Mouse (Mus musculus) left cerebral cortex, adult 2 months (tissue): Measurements from ENCODE around the gene Zfp799. TPM values are rescaled to one million over a fixed set of nuclear protein-coding genes. Genes with fewer than 3 reads are reported as not detected.

Source experiments
- DNase-seq, 2 experiments: peaks; one replicate each; pipeline ENCODE4 v3.0.0; 2021 to 2022; ENCODE audit warnings: low spot score in 2 of 2, mixed read lengths in 1 of 2; ENCODE audit errors: extremely low spot score in 1 of 2
- H3K27ac ChIP-seq: fragments of 200-600 bp; 2 replicates; pipeline ENCODE4 v1.8.1; 2022
- H3K4me3 ChIP-seq: fragments of 200-600 bp; 2 replicates; pipeline ENCODE4 v1.8.1; 2022
- CTCF ChIP-seq: fragments of 200-600 bp; IDR thresholded peaks from 2 replicates; pipeline ENCODE4 v1.8.1; 2022; ENCODE audit warnings: antibody characterized with exemption, mild to moderate bottlenecking, moderate library complexity
- intact Hi-C: fragments of 180-260 bp; cut with DNase I; formaldehyde crosslinking; loops from one replicate; pipeline ENCODE4 v1.15.1; 2025
- total RNA-seq, 2 experiments: library from RNA; stranded (reverse); gene quantifications; 2 replicates each; pipeline ENCODE4 v1.2.3; 2021

The Zfp799 gene
- total RNA-seq, 2 experiments from 2014 or later, result 28.4 to 31.1 TPM

GRCm38 (mm10) chr17:32830418-32830782 lies 339 bp upstream of the Zfp799 start:
- intact Hi-C loops, result loop anchor here (2.0 to 5.0 kb wide), 2 partner anchors 60 to 1263 kb away; partner anchors contain the start of gene Zfp870
- peak overlapping the region; percentile 67 for H3K4me3 ChIP-seq
- DNase-seq, result no peak
- TF ChIP-seq CTCF, result no peak
- no peak overlapping the region; the same call in 1 of the 2 replicates for H3K27ac ChIP-seq

DNA sequence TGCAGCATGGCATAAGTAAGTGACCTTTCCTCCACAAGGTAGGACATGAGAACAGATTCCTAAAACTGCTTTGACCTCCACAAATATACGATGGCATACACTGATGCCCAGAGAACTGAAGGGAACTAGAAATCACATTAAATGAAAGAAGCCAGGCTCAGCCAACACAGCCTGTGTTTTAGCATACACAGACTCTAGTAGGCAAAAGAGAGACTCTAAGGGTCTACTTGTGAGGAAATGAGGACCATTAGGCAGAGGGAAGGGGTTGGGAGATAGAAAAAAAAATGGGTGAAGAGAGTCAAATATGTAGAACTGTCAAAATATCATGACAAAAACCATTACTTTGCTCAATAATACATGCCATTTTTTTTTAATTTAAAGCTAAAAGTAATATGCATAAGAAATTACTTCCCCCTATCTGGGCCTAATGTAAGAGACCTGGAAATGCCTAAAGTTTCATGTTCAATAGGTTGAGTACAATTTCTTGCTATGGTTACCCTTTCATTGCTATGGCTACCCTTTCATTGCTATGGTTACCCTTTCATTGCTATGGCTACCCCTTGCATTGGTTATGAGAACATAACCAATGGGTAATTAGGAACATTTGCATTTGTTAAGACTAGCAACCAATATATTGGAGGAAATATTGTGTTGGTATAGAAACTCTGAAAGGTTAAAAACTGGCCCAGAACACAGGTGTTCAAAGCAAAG lies 13.8 kb downstream of the Zfp799 start:
- no peak for DNase-seq
- TF ChIP-seq CTCF, result no peak
- intact Hi-C loops, result no loop called here
- Histone ChIP-seq H3K4me3 (no peak overlapping the region), H3K27ac (no peak overlapping the region)

DNA sequence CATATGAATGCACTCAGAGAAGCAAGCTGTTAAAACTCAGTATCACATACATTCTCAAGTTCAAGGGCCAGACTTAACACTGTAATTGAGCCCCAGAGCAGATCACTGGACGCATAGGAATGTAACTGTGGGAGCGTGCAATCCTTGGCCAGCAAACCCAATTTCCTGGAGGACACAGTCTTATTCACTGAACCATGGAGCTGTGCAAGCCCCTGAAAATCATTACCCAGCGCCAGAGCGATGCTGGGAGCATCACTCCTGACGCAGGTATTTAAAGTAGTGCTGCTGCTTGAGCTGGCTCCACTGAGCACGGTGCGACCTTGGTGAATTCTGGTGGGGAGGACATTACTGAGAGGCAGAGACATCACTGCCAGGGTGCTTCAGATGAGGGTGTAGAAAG lies 15.9 kb downstream of the Zfp799 start:
- DNase-seq, result no peak
- no peak overlapping the region for H3K27ac ChIP-seq
- no peak for TF ChIP-seq CTCF
- intact Hi-C loops, result no loop called here
- no peak overlapping the region for H3K4me3 ChIP-seq

- DNase-seq, result no peak
- no peak overlapping the region for H3K4me3 ChIP-seq
- H3K27ac ChIP-seq, result no peak overlapping the region
- no peak for TF ChIP-seq CTCF
- intact Hi-C loops, result no loop called here
Measured at GRCm38 (mm10) chr17:32810648-32811047, 19.4 kb downstream of the Zfp799 start.

GRCm38 (mm10) chr17:32809544-32810374 lies 20.3 kb downstream of the Zfp799 start, which contains the start of gene Zfp811:
Gene Zfp811 (minus strand): TSS chr17:32809931.
- H3K4me3 ChIP-seq, result peak within 1 kb of the TSS; percentile 51
- intact Hi-C loops, result no loop called here
- H3K27ac ChIP-seq, result peak within 1 kb of the TSS; percentile 77
- peak; percentile 36 to 59 for DNase-seq
- TF ChIP-seq CTCF, result no peak; the same call in 1 of the 2 replicates

DNA sequence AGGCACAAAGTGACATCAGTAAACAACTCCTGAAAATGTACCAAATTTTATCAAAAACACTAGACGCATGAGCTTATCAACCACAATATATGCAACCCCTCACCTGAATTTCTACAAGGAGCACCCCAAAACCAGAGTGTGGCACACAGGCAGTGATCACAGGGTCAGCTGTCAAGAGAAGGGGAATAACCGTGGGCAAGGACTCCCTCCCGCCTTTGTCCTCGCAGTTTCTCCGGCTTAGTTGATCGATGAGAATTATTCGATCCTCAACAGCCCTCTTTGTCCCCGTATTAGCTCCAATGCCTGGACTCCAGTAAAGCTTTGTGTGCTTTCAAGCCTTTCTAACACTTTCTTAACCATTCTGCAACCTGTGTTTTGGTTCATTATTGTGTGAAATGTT lies 21.1 kb downstream of the Zfp799 start:
- DNase-seq, result no peak
- TF ChIP-seq CTCF, result no peak

GRCm38 (mm10) chr17:32789244-32789643 lies 40.8 kb downstream of the Zfp799 start:
- no peak for DNase-seq
- no peak overlapping the region for H3K4me3 ChIP-seq
- TF ChIP-seq CTCF, result no peak
- no peak overlapping the region for H3K27ac ChIP-seq
- intact Hi-C loops, result no loop called here

More for the DNA sequence above, 21.1 kb downstream of the Zfp799 start:
- Histone ChIP-seq H3K27ac (no peak overlapping the region), H3K4me3 (peak overlapping the region; percentile 51)
- intact Hi-C loops, result no loop called here

DNA sequence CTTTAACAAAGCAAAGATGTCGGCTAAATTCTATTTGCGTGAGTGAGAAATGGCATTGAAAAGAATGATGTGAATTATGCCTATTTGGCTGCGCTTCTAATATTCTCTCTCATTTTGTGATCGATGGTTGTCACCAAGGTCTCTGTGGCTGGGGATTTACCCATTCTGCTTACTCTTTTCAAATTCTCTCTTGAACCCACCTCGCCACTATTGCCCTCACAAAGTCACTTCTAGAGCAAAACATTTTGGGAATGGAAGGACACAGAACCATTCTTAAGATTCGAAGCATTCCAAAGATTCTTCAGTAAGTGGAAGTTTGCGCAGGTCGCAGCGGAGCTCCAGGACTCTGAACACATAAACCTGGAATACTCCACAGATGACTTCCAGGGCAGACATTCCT lies 41.5 kb downstream of the Zfp799 start:
- no peak overlapping the region for H3K27ac ChIP-seq
- no peak for DNase-seq
- no peak for TF ChIP-seq CTCF
- intact Hi-C loops, result no loop called here
- H3K4me3 ChIP-seq, result peak overlapping the region; percentile 77

DNA sequence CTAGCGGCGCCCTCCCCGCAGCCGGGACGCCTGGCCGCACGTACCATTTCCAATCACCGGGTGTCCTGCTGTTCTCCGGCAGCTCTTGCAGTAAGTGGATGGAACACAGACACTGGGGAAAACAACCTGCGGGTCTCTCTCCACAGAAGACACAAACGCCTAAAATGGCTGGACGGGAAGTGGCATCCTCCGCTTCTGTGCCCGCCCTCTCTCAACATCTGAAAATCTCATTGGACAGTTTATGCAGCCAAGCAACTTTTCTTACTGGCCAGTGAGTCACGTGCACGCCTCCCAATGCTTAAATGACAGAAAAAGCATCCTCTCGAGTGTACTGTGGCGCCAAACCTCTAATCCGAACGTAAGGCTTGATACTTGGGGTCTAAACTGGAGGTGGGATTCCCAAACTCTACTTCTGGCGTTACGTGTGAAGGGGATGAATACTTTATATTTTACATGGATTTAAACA lies 41.9 kb downstream of the Zfp799 start, which contains the start of gene Zfp871:
Zfp871 (minus strand) TSS at position 194 of the 466 bp plus-strand sequence.
- DNase-seq, result peak; percentile 79 to 88
- peak within 1 kb of the TSS; percentile 94 for H3K27ac ChIP-seq
- peak within 1 kb of the TSS; percentile 77 for H3K4me3 ChIP-seq
- no peak for TF ChIP-seq CTCF
- intact Hi-C loops, result no loop called here

GRCm38 (mm10) chr17:32787436-32788093 lies 42.5 kb downstream of the Zfp799 start:
- peak overlapping the region; percentile 94 for H3K27ac ChIP-seq
- H3K4me3 ChIP-seq, result peak overlapping the region; percentile 77
- no peak for TF ChIP-seq CTCF
- intact Hi-C loops, result no loop called here
- DNase-seq, result peak in 1 of 2 experiments; percentile 47

GRCm38 (mm10) chr17:32786944-32787343 lies 43.1 kb downstream of the Zfp799 start:
- Histone ChIP-seq H3K4me3 (peak overlapping the region; percentile 77), H3K27ac (no peak overlapping the region)
- intact Hi-C loops, result no loop called here
- DNase-seq, result no peak
- no peak for TF ChIP-seq CTCF

DNA sequence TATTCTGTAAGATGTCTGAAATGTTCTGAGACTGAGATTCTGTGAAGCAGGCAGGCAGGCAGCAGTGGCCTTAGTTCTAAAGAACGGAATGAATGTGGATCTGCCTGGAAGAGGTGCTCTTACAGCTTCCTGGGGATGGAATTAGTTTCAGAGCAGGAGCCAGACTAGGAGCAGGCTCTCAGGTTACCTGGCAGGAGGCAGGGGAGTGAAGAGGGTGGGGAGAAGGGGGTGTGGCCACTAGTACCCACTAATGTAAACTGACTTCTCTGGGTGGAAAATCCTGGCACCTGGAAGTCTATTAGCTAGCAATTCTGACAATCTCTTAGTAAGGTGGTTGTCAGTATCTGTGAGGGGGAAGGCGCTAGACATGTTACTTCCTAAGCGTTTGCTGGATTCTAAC lies 44.4 kb downstream of the Zfp799 start:
- Histone ChIP-seq H3K27ac (no peak overlapping the region), H3K4me3 (peak overlapping the region; percentile 3; the same call in 1 of the 2 replicates)
- DNase-seq, result no peak
- no peak for TF ChIP-seq CTCF
- intact Hi-C loops, result no loop called here
